Mouse (Mus musculus): ENCODE results near the gene Unc13d. TPM values are rescaled to one million over a fixed set of nuclear protein-coding genes. Genes with fewer than 3 reads are reported as not detected.
"Not testable (repeated sequence)": the region's sequence is repeated elsewhere in the genome, so short reads cannot be mapped to it uniquely, and the experiment has no call there.

Unc13d gene
- polyA plus RNA-seq, 1 experiment from 2014 or later: 1.1 TPM

GRCm38 (mm10) chr11:116019360-116019791 lies 58.4 kb downstream of the Unc13d start:
- TF ChIP-seq CTCF (IDR thresholded peaks at IDR 0.05; ENCODE audit: low read depth): no peak
- Histone ChIP-seq H3K9me3 (ENCODE audit: control insufficient read depth) (no peaks in the 10 kb centered on the region), H3K27me3 (replicated peaks; ENCODE audit: control insufficient read depth, insufficient read depth, low read length) (no peaks in the 10 kb centered on the region), H3K9ac (ENCODE audit: low read depth, low read length) (no peak overlapping the region), H3K27ac (ENCODE audit: low read depth, low read length) (no peak overlapping the region), H3K4me1 (replicated peaks; ENCODE audit: control insufficient read depth, insufficient read depth, low read length) (no peaks in the 10 kb centered on the region), H3K4me2 (replicated peaks; ENCODE audit: low read depth) (no peak overlapping the region), H3K4me3 (ENCODE audit: low read depth, low read length) (no peak overlapping the region), H3K36me3 (ENCODE audit: control insufficient read depth, insufficient read depth) (peaks cover 14% of the 10 kb centered on the region)
- WGBS: 44% methylated on average over 1 of the region's 1 CpGs
- ATAC-seq: no peak

DNA sequence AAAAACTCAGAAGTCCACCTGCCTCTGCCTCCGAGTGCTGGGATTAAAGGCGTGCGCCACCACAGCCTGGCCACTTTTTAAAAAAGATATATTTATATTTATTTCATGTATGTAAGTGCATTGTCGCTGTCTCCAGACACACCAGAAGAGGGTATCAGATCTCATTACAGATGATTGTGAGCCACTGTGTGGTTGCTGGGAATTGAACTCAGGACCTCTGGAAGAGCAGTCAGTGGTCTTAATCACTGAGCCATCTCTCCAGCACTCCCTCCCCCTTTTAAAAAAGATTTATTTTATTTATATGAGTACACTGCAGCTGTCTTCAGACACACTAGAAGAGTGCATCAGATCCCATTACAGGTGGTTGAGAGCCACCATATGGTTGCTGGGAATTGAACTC lies 58.9 kb downstream of the Unc13d start:
- not testable (repeated sequence) for H3K4me1 ChIP-seq (replicated peaks; ENCODE audit: control insufficient read depth, insufficient read depth, low read length); H3K9ac ChIP-seq (ENCODE audit: low read depth, low read length); ATAC-seq; H3K27ac ChIP-seq (ENCODE audit: low read depth, low read length); H3K4me3 ChIP-seq (ENCODE audit: low read depth, low read length); H3K4me2 ChIP-seq (replicated peaks; ENCODE audit: low read depth); H3K9me3 ChIP-seq (ENCODE audit: control insufficient read depth); H3K27me3 ChIP-seq (replicated peaks; ENCODE audit: control insufficient read depth, insufficient read depth, low read length)
- H3K36me3 ChIP-seq (ENCODE audit: control insufficient read depth, insufficient read depth): peaks cover 14% of the 10 kb centered on the region
- WGBS: 87% methylated on average over 4 of the region's 4 CpGs

- ATAC-seq: peak; percentile 28
- no peak overlapping the region for H3K4me2 ChIP-seq (replicated peaks; ENCODE audit: low read depth)
- H3K4me1 ChIP-seq (replicated peaks; ENCODE audit: control insufficient read depth, insufficient read depth, low read length): peaks cover 3% of the 10 kb centered on the region
- WGBS: 32% methylated on average over 6 of the region's 6 CpGs
- no peak overlapping the region for H3K27ac ChIP-seq (ENCODE audit: low read depth, low read length)
- no peaks in the 10 kb centered on the region for H3K27me3 ChIP-seq (replicated peaks; ENCODE audit: control insufficient read depth, insufficient read depth, low read length)
- no peak overlapping the region for H3K9ac ChIP-seq (ENCODE audit: low read depth, low read length)
- H3K9me3 ChIP-seq (ENCODE audit: control insufficient read depth): no peaks in the 10 kb centered on the region
- no peak overlapping the region for H3K4me3 ChIP-seq (ENCODE audit: low read depth, low read length)
- TF ChIP-seq CTCF (IDR thresholded peaks at IDR 0.05; ENCODE audit: low read depth): peak; percentile 89
- peaks cover 14% of the 10 kb centered on the region for H3K36me3 ChIP-seq (ENCODE audit: control insufficient read depth, insufficient read depth)
Observed at GRCm38 (mm10) chr11:116018106-116018505, 59.7 kb downstream of the Unc13d start.

DNA sequence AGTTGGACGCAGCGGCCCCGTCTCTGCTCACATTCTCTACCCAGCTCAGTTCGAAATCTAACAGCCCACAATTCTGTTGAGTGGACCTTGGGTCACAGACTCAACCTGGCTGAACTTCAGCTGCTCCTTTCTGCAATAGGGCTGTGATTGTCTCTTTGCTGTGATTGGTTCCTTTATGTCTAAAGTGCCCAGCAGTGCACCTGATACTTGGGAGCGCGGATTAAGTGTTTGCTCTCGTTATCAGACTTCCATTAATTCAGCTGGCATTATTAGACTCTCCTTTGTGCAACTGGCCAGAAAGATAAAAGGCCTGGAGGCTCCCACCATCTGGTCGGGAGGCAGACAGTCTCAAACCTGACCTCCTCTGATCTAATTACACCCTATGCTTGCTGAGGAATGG lies 62.9 kb downstream of the Unc13d start:
- H3K27me3 ChIP-seq (replicated peaks; ENCODE audit: control insufficient read depth, insufficient read depth, low read length): no peaks in the 10 kb centered on the region
- 39% methylated on average over 8 of the region's 8 CpGs for WGBS
- peak overlapping the region; percentile 8; the same call in 1 of the 2 replicates for H3K27ac ChIP-seq (ENCODE audit: low read depth, low read length)
- H3K4me2 ChIP-seq (replicated peaks; ENCODE audit: low read depth): peak overlapping the region; percentile 21; the same call in 1 of the 2 replicates
- H3K9me3 ChIP-seq (ENCODE audit: control insufficient read depth): no peaks in the 10 kb centered on the region
- peaks cover 6% of the 10 kb centered on the region for H3K4me1 ChIP-seq (replicated peaks; ENCODE audit: control insufficient read depth, insufficient read depth, low read length)
- H3K4me3 ChIP-seq (ENCODE audit: low read depth, low read length): no peak overlapping the region
- no peak for TF ChIP-seq CTCF (IDR thresholded peaks at IDR 0.05; ENCODE audit: low read depth)
- no peak overlapping the region for H3K9ac ChIP-seq (ENCODE audit: low read depth, low read length)
- H3K36me3 ChIP-seq (ENCODE audit: control insufficient read depth, insufficient read depth): peaks cover 9% of the 10 kb centered on the region
- no peak for ATAC-seq

- Histone ChIP-seq H3K4me3 (ENCODE audit: low read depth, low read length) (peak within 1 kb of the TSS; percentile 74), H3K9me3 (ENCODE audit: control insufficient read depth) (no peaks in the 10 kb centered on the region), H3K27me3 (replicated peaks; ENCODE audit: control insufficient read depth, insufficient read depth, low read length) (no peaks in the 10 kb centered on the region), H3K4me2 (replicated peaks; ENCODE audit: low read depth) (peak within 1 kb of the TSS; percentile 97), H3K36me3 (ENCODE audit: control insufficient read depth, insufficient read depth) (peaks cover 33% of the 10 kb centered on the region), H3K27ac (ENCODE audit: low read depth, low read length) (peak within 1 kb of the TSS; percentile 96), H3K9ac (ENCODE audit: low read depth, low read length) (peak within 1 kb of the TSS; percentile 84), H3K4me1 (replicated peaks; ENCODE audit: control insufficient read depth, insufficient read depth, low read length) (peaks cover 6% of the 10 kb centered on the region)
- WGBS: under 1% methylated on average over 54 of the region's 55 CpGs
- ATAC-seq: peak; percentile 76
- TF ChIP-seq CTCF (IDR thresholded peaks at IDR 0.05; ENCODE audit: low read depth): no peak
Observed at GRCm38 (mm10) chr11:116012262-116012947, 65.4 kb downstream of the Unc13d start, which contains the start of gene Galk1. Galk1 (minus strand) TSS chr11:116012719.

Other genes starting within 250 kb of the Unc13d start
- gene Myo15b, start 219.6 kb downstream of the Unc13d start, polyA plus RNA-seq (2015; fragmentation: Nextera tagmentation; extraction: Ambion mirVana): 332 and 377 TPM in 2 replicates
- gene Smim5, start 178.0 kb downstream of the Unc13d start, polyA plus RNA-seq (2015; fragmentation: Nextera tagmentation; extraction: Ambion mirVana): 1.9 and 3.4 TPM in 2 replicates
- gene Smim6, start 165.9 kb downstream of the Unc13d start, polyA plus RNA-seq (2015; fragmentation: Nextera tagmentation; extraction: Ambion mirVana): 29.6 and 32.9 TPM in 2 replicates
- 27.5 and 28.8 TPM in 2 replicates for gene Sap30bp, start 144.7 kb downstream of the Unc13d start, polyA plus RNA-seq (2015; fragmentation: Nextera tagmentation; extraction: Ambion mirVana)
- 6.8 and 8.2 TPM in 2 replicates for gene Recql5, start 144.5 kb downstream of the Unc13d start, polyA plus RNA-seq (2015; fragmentation: Nextera tagmentation; extraction: Ambion mirVana)
- gene Itgb4, start 103.3 kb downstream of the Unc13d start, polyA plus RNA-seq (2015; fragmentation: Nextera tagmentation; extraction: Ambion mirVana): 16.6 and 17.8 TPM in 2 replicates
- 387 and 418 TPM in 2 replicates for gene Galk1, start 65.2 kb downstream of the Unc13d start, polyA plus RNA-seq (2015; fragmentation: Nextera tagmentation; extraction: Ambion mirVana)
- gene H3f3b, start 50.0 kb downstream of the Unc13d start, polyA plus RNA-seq (2015; fragmentation: Nextera tagmentation; extraction: Ambion mirVana): 1,144 and 1,190 TPM in 2 replicates
- 7.4 and 8.8 TPM in 2 replicates for gene Unk, start 47.6 kb downstream of the Unc13d start, polyA plus RNA-seq (2015; fragmentation: Nextera tagmentation; extraction: Ambion mirVana)
- gene Wbp2, start 9.0 kb upstream of the Unc13d start, polyA plus RNA-seq (2015; fragmentation: Nextera tagmentation; extraction: Ambion mirVana): 179 and 201 TPM in 2 replicates
- gene Trim47, start 49.2 kb upstream of the Unc13d start, polyA plus RNA-seq (2015; fragmentation: Nextera tagmentation; extraction: Ambion mirVana): 15.7 and 16.1 TPM in 2 replicates
- gene Trim65, start 53.2 kb upstream of the Unc13d start, polyA plus RNA-seq (2015; fragmentation: Nextera tagmentation; extraction: Ambion mirVana): 3.1 and 3.3 TPM in 2 replicates
- 35.6 and 38.5 TPM in 2 replicates for gene Mrpl38, start 60.9 kb upstream of the Unc13d start, polyA plus RNA-seq (2015; fragmentation: Nextera tagmentation; extraction: Ambion mirVana)
- 3.7 and 4.8 TPM in 2 replicates for gene Fbf1, start 90.2 kb upstream of the Unc13d start, polyA plus RNA-seq (2015; fragmentation: Nextera tagmentation; extraction: Ambion mirVana)
- gene Ten1, start 120.9 kb upstream of the Unc13d start, polyA plus RNA-seq (2015; fragmentation: Nextera tagmentation; extraction: Ambion mirVana): 64.6 and 66.8 TPM in 2 replicates
- 98.9 and 114 TPM in 2 replicates for gene Acox1, start 121.1 kb upstream of the Unc13d start, polyA plus RNA-seq (2015; fragmentation: Nextera tagmentation; extraction: Ambion mirVana)
- 1.2 and 1.3 TPM in 2 replicates for gene Evpl, start 160.1 kb upstream of the Unc13d start, polyA plus RNA-seq (2015; fragmentation: Nextera tagmentation; extraction: Ambion mirVana)
- gene Srp68, start 196.3 kb upstream of the Unc13d start, polyA plus RNA-seq (2015; fragmentation: Nextera tagmentation; extraction: Ambion mirVana): 45.2 and 48.7 TPM in 2 replicates
- gene Galr2, start 203.0 kb upstream of the Unc13d start, polyA plus RNA-seq (2015; fragmentation: Nextera tagmentation; extraction: Ambion mirVana): 0.10 and 0.29 TPM in 2 replicates
- 44.6 and 49.2 TPM in 2 replicates for gene Exoc7, start 229.3 kb upstream of the Unc13d start, polyA plus RNA-seq (2015; fragmentation: Nextera tagmentation; extraction: Ambion mirVana)

Data from intestine, postnatal 0 days (tissue).